Mouse (Mus musculus) erythroblast, embryonic 14.5 days (primary cell): ENCODE results near the gene Emb.

Experiments used
- GATA1 ChIP-seq: IDR thresholded peaks from 2 replicates; pipeline ENCODE4 v1.6.1; 2012; ENCODE audit warnings: low read length, inconsistent platforms, mixed read lengths
- TAL1 ChIP-seq: IDR thresholded peaks from 3 replicates; pipeline ENCODE4 v1.6.1; 2012; ENCODE audit warnings: low read length, inconsistent platforms, mixed read lengths

GRCm38 (mm10) chr13:117235530-117236212 is 27.3 kb downstream of the Emb start:
- TF ChIP-seq GATA1 (no peak), TAL1 (no peak)
